Mouse (Mus musculus) T-helper 17 cell (primary cell): Measurements from ENCODE around the gene Hacd2.

Experiments used
- in situ Hi-C, 2 experiments: fragments of 300-600 bp; cut with MboI, MseI; formaldehyde crosslinking; loops; 1 replicate in 1 of 2; 2 replicates in 1 of 2; pipeline ENCODE4 v1.15.1; 2025; ENCODE audit warnings: high pct_unique_total_duplicates in 2 of 2

Gene Hacd2

GRCm38 (mm10) chr16:35007361-35007760 lies 14.9 kb upstream of the Hacd2 start:
- in situ Hi-C loops, result no loop called here

- in situ Hi-C loops, result no loop called here
These were observed 13.8 kb upstream of the Hacd2 start for GRCm38 (mm10) chr16:35008447-35008846.

- in situ Hi-C loops, result no loop called here
These were observed 8.7 kb upstream of the Hacd2 start for GRCm38 (mm10) chr16:35013501-35013900.

- in situ Hi-C loops, result no loop called here
These were observed 5.7 kb upstream of the Hacd2 start for GRCm38 (mm10) chr16:35016491-35016890.

GRCm38 (mm10) chr16:35018470-35018974 lies 3.7 kb upstream of the Hacd2 start:
- in situ Hi-C loops, result no loop called here

GRCm38 (mm10) chr16:35021903-35022241 lies 356 bp upstream of the Hacd2 start:
- in situ Hi-C loops, result no loop called here

GRCm38 (mm10) chr16:35023138-35023735 lies 1.0 kb downstream of the Hacd2 start:
- in situ Hi-C loops, result no loop called here

- in situ Hi-C loops, result no loop called here
These were observed 2.1 kb downstream of the Hacd2 start for GRCm38 (mm10) chr16:35024300-35024699.

GRCm38 (mm10) chr16:35025347-35025746 lies 3.1 kb downstream of the Hacd2 start:
- in situ Hi-C loops, result no loop called here

- in situ Hi-C loops, result no loop called here
These were observed 11.0 kb downstream of the Hacd2 start for GRCm38 (mm10) chr16:35033241-35033640.

GRCm38 (mm10) chr16:35033809-35034577 lies 11.8 kb downstream of the Hacd2 start:
- in situ Hi-C loops, result no loop called here

GRCm38 (mm10) chr16:35034971-35035370 lies 12.7 kb downstream of the Hacd2 start:
- in situ Hi-C loops, result no loop called here

GRCm38 (mm10) chr16:35036754-35037153 lies 14.5 kb downstream of the Hacd2 start:
- in situ Hi-C loops, result no loop called here

- in situ Hi-C loops, result no loop called here
These were observed 16.3 kb downstream of the Hacd2 start for GRCm38 (mm10) chr16:35038343-35039057.

- in situ Hi-C loops, result no loop called here
These were observed 17.9 kb downstream of the Hacd2 start for GRCm38 (mm10) chr16:35040154-35040553.

- in situ Hi-C loops, result no loop called here
These were observed 18.8 kb downstream of the Hacd2 start for GRCm38 (mm10) chr16:35041001-35041400.

- in situ Hi-C loops, result no loop called here
These were observed 24.0 kb downstream of the Hacd2 start for GRCm38 (mm10) chr16:35046081-35046775.

- in situ Hi-C loops, result no loop called here
These were observed 25.2 kb downstream of the Hacd2 start for GRCm38 (mm10) chr16:35047272-35047969.

GRCm38 (mm10) chr16:35051066-35051465 lies 28.8 kb downstream of the Hacd2 start:
- in situ Hi-C loops, result no loop called here

- in situ Hi-C loops, result no loop called here
These were observed 30.0 kb downstream of the Hacd2 start for GRCm38 (mm10) chr16:35052191-35052590.
